Mouse (Mus musculus) R1 (cell line): ENCODE results near the gene Ebf4.

Experiments used
- DNase-seq: peaks from one replicate; pipeline ENCODE4 v3.0.0-alpha.2; 2018; ENCODE audit warnings: low read depth, low spot score

The Ebf4 gene

GRCm38 (mm10) chr2:130383895-130384294 is 88.9 kb downstream of the Ebf4 start:
- DNase-seq = no peak

- no peak for DNase-seq
Observed at GRCm38 (mm10) chr2:130386212-130386611, 91.2 kb downstream of the Ebf4 start.

GRCm38 (mm10) chr2:130388796-130389195 is 93.8 kb downstream of the Ebf4 start:
- DNase-seq = peak; percentile 59

GRCm38 (mm10) chr2:130390993-130391625 is 96.1 kb downstream of the Ebf4 start:
- no peak for DNase-seq

- no peak for DNase-seq
Observed at GRCm38 (mm10) chr2:130392836-130393235, 97.9 kb downstream of the Ebf4 start.

GRCm38 (mm10) chr2:130395696-130396095 is 100.7 kb downstream of the Ebf4 start:
- DNase-seq = no peak

GRCm38 (mm10) chr2:130397186-130397985 is 102.4 kb downstream of the Ebf4 start, which contains the start of gene Cpxm1:
TSS of gene Cpxm1 (minus strand) at chr2:130397574.
- peak; percentile 80 for DNase-seq

- DNase-seq = peak; percentile 54
Observed at GRCm38 (mm10) chr2:130398091-130398490, 103.1 kb downstream of the Ebf4 start.

GRCm38 (mm10) chr2:130400046-130400445 is 105.1 kb downstream of the Ebf4 start:
- peak; percentile 83 for DNase-seq

- no peak for DNase-seq
Observed at GRCm38 (mm10) chr2:130401891-130402290, 106.9 kb downstream of the Ebf4 start.

GRCm38 (mm10) chr2:130404939-130405338 is 110.0 kb downstream of the Ebf4 start, which contains the start of the genes Gm28372 and 1700020A23Rik:
TSS of gene Gm28372 (plus strand) at chr2:130405239.
TSS of gene 1700020A23Rik (plus strand) at chr2:130405259.
- DNase-seq = no peak

GRCm38 (mm10) chr2:130406178-130406577 is 111.2 kb downstream of the Ebf4 start, which contains the start of gene Tmem239:
TSS of gene Tmem239 (plus strand) at chr2:130406478.
- no peak for DNase-seq

GRCm38 (mm10) chr2:130408194-130408593 is 113.2 kb downstream of the Ebf4 start:
- DNase-seq = peak; percentile 32

- peak; percentile 78 for DNase-seq
Observed at GRCm38 (mm10) chr2:130411558-130412495, 116.9 kb downstream of the Ebf4 start.

- no peak for DNase-seq
Observed at GRCm38 (mm10) chr2:130412775-130413174, 117.8 kb downstream of the Ebf4 start.

- DNase-seq = no peak
Observed at GRCm38 (mm10) chr2:130414094-130414856, 119.3 kb downstream of the Ebf4 start.
